Mouse (Mus musculus): ENCODE measurements around the gene Egfem1. TPM values are rescaled to one million over a fixed set of nuclear protein-coding genes. Genes with fewer than 3 reads are reported as not detected.
A peak's percentile ranks its signal among the peaks of the same experiment; 100 is the strongest.

The Egfem1 gene
- polyA plus RNA-seq, 1 experiment from 2014 or later = 3.3 TPM

DNA sequence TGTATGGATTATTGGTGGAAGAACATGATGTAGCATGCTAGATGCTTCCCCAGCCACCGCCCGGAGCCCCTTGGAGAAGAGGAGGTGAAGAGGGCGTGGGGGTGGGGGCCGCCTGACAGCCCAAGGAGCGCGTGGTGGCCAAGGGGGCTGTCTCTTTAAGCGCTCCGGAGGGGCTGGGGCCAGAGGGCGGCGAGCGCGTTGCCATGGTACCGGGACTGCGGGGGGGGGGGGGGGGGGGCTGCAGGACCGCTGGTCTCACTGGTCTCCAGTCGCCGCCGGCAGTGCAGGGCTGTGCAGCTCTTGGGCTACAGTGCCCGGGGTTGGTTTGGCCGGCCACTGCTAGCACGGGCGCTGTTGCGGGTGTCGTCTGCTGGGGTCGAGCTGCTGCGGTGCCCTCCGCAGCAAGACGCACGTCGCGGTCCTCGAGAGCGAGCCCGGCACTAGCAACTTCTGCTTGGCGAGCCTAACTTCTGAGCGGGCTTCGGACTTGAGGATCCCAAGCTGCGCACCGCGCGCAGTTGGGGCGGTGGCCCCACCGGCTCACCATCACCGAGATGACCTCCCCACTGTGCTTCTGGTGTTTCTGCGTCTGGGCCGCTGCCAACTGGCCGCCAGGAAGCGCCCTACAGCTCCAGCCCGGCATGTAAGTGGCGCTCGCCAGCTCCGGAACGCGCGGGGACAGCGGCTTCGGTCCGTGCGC lies 623 bp downstream of the Egfem1 start:
- under 1% methylated on average over 52 of the region's 59 CpGs for WGBS
- H3K36me3 ChIP-seq = no peaks in the 10 kb centered on the region
- H3K4me1 ChIP-seq (replicated peaks) = peaks cover 18% of the 10 kb centered on the region
- no peak overlapping the region for H3K27ac ChIP-seq
- peak overlapping the region; percentile 97 for H3K4me2 ChIP-seq
- peak; percentile 90 for ATAC-seq (ENCODE audit: insufficient number of reproducible peaks, insufficient read depth, low FRiP score, low TSS enrichment, low read depth)
- peak overlapping the region; percentile 55 for H3K4me3 ChIP-seq (replicated peaks)
- H3K27me3 ChIP-seq = peaks cover 62% of the 10 kb centered on the region
- H3K9ac ChIP-seq (replicated peaks) = peak overlapping the region; percentile 44
- no peaks in the 10 kb centered on the region for H3K9me3 ChIP-seq

DNA sequence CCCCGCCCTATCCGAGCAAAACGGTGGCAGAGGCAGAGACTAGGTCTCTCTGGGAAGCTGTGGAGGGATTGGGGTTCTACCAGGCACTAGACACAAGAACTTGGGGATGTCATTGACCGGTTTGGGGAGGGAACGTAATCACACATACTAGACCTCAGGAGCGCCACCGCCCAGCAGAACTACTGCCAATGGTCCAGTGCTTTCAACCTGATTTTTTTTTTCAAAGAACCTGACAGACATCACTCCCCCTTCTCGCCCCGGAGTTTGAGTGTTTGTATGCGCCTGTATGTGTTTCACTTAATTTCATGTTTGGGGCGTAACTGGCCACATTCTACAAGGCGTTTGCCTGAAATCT lies 1.1 kb downstream of the Egfem1 start:
- Histone ChIP-seq H3K9ac (replicated peaks) (peak overlapping the region; percentile 44), H3K27ac (no peak overlapping the region), H3K4me3 (replicated peaks) (peak overlapping the region; percentile 55), H3K27me3 (peaks cover 62% of the 10 kb centered on the region), H3K9me3 (no peaks in the 10 kb centered on the region), H3K4me1 (replicated peaks) (peaks cover 18% of the 10 kb centered on the region), H3K36me3 (no peaks in the 10 kb centered on the region), H3K4me2 (peak overlapping the region; percentile 97)
- ATAC-seq (ENCODE audit: insufficient number of reproducible peaks, insufficient read depth, low FRiP score, low TSS enrichment, low read depth) = no peak
- WGBS = 5% methylated on average over 12 of the region's 12 CpGs

DNA sequence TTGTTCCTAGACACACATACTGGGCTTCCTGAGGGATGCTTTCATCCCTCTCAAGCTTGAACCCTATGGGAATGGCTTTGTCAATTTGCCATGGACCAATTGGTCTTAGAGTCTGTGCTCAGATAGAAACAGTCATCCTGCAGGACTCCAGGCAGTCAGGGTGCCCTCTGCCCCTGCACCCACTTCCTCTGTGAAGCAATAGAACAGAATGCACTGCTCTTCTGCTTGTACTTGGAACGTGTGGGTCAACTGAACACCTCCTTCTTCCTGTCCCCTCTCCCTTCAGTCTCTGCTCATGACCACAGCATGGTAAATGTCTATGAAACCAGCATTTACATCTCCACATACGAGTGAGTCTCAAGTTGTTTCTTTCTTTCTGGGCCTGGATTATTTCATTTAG lies 16.6 kb downstream of the Egfem1 start:
- no peaks in the 10 kb centered on the region for H3K4me1 ChIP-seq (replicated peaks)
- H3K36me3 ChIP-seq = no peaks in the 10 kb centered on the region
- WGBS = 64% methylated on average over 2 of the region's 2 CpGs
- H3K4me2 ChIP-seq = no peak overlapping the region
- H3K9me3 ChIP-seq = no peaks in the 10 kb centered on the region
- H3K27me3 ChIP-seq = no peaks in the 10 kb centered on the region
- H3K27ac ChIP-seq = no peak overlapping the region
- no peak overlapping the region for H3K4me3 ChIP-seq (replicated peaks)
- no peak for ATAC-seq (ENCODE audit: insufficient number of reproducible peaks, insufficient read depth, low FRiP score, low TSS enrichment, low read depth)
- no peak overlapping the region for H3K9ac ChIP-seq (replicated peaks)

DNA sequence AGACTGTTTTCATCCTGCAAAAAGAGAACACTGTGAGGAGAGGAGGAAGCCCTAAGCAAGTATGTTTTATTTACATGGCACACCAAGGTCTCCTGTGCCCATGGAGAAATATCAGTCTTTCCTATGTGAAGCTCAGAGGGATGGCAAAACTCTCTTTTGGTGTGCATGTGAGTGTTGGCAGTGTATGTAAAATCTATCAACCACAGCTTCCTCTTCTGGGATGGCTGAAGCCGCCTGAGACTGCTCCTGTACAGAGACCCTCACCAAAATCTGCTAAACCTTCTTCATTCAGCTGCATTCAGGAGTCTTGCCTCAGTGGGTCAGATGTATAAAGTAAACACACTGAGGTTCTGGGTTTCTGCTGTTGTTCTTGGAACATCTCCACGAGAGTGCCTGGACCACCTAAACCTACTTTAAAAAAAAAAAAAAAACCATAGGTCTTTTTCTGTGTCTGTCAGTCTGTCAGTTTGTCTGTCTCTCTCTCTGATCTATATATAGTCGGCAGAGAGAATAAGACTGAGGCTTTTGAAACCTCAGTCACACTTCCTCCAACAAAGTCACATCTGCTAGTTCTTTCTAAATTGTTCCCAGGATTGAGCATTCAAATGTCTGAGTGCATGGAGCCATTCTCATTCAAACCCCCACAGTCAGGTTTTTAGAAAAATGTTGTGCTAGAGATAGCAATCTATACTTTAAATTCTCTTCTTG lies 24.3 kb downstream of the Egfem1 start:
- Histone ChIP-seq H3K4me1 (replicated peaks) (no peaks in the 10 kb centered on the region), H3K27me3 (no peaks in the 10 kb centered on the region), H3K9me3 (no peaks in the 10 kb centered on the region), H3K4me2 (no peak overlapping the region), H3K9ac (replicated peaks) (no peak overlapping the region), H3K36me3 (no peaks in the 10 kb centered on the region), H3K4me3 (replicated peaks) (no peak overlapping the region), H3K27ac (no peak overlapping the region)
- 84% methylated on average over 3 of the region's 3 CpGs for WGBS
- no peak for ATAC-seq (ENCODE audit: insufficient number of reproducible peaks, insufficient read depth, low FRiP score, low TSS enrichment, low read depth)

DNA sequence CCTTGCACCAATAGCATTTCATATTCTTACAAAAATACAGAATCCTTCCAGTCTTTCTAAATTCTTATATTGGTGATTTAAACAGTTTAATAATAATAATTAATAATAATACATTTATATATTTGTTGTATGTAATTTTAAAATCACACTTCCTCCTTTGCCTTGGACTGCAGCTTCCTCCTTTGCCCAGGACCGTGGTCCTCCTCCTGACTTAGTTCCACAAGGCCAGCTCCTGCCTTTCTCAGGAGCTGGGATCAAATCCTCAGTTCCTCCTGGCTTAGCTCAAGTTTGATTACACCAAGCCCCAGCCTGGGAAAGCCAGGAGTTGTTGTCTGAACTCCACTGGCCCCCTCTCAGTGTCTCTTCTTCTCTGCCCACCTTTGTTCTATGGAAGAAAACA lies 25.3 kb downstream of the Egfem1 start:
- H3K27ac ChIP-seq = no peak overlapping the region
- WGBS = 71% methylated on average over 1 of the region's 1 CpGs
- H3K36me3 ChIP-seq = no peaks in the 10 kb centered on the region
- H3K4me2 ChIP-seq = no peak overlapping the region
- H3K9ac ChIP-seq (replicated peaks) = no peak overlapping the region
- no peaks in the 10 kb centered on the region for H3K4me1 ChIP-seq (replicated peaks)
- ATAC-seq (ENCODE audit: insufficient number of reproducible peaks, insufficient read depth, low FRiP score, low TSS enrichment, low read depth) = no peak
- H3K4me3 ChIP-seq (replicated peaks) = no peak overlapping the region
- H3K27me3 ChIP-seq = no peaks in the 10 kb centered on the region
- H3K9me3 ChIP-seq = no peaks in the 10 kb centered on the region

DNA sequence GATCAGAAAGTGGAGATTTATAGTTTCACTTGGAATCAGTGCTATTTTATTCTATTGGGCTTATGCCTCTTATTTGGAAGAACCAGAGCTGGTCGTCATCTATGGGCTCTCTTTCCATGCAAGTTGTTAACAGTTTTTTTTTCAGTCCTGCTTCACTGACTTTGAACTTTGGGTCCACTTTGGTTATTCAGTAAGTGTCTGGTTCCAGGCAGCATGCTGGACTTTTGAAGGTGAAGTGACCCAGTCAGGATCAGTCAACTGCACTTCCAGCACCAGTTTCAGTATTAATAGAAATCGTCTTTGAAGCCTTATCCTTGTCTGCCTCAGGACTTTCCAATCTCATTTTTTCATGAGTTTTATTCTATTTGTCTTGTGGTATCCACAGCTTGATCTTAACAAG lies 28.5 kb downstream of the Egfem1 start:
- ATAC-seq (ENCODE audit: insufficient number of reproducible peaks, insufficient read depth, low FRiP score, low TSS enrichment, low read depth) = no peak
- Histone ChIP-seq H3K9me3 (no peaks in the 10 kb centered on the region), H3K9ac (replicated peaks) (no peak overlapping the region), H3K4me1 (replicated peaks) (no peaks in the 10 kb centered on the region), H3K4me2 (no peak overlapping the region), H3K27ac (no peak overlapping the region), H3K4me3 (replicated peaks) (no peak overlapping the region), H3K27me3 (no peaks in the 10 kb centered on the region), H3K36me3 (no peaks in the 10 kb centered on the region)
- 82% methylated on average over 2 of the region's 2 CpGs for WGBS

DNA sequence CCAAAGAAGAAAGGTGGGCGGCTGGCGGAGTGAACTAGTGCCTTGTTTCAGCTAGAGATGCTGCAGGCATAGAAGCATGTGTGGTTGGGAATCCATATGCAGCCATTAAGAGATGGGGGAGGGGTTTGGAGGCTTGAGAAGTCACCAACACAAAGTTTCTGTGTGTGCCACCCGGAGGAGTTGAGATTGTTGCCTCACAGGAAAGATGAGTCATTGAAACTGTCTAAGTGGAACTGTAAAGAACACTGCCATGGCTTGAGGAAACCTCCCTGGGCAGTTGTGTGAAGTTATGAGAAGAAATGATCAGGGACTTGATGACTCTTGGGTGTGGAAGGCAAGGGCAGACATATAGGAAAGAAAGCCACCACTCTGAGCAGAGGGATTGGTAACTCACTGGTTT lies 32.7 kb downstream of the Egfem1 start:
- no peaks in the 10 kb centered on the region for H3K4me1 ChIP-seq (replicated peaks)
- WGBS = 85% methylated on average over 3 of the region's 3 CpGs
- H3K9me3 ChIP-seq = no peaks in the 10 kb centered on the region
- H3K27me3 ChIP-seq = no peaks in the 10 kb centered on the region
- H3K4me3 ChIP-seq (replicated peaks) = no peak overlapping the region
- no peak for ATAC-seq (ENCODE audit: insufficient number of reproducible peaks, insufficient read depth, low FRiP score, low TSS enrichment, low read depth)
- H3K27ac ChIP-seq = no peak overlapping the region
- H3K36me3 ChIP-seq = no peaks in the 10 kb centered on the region
- H3K4me2 ChIP-seq = no peak overlapping the region
- no peak overlapping the region for H3K9ac ChIP-seq (replicated peaks)

DNA sequence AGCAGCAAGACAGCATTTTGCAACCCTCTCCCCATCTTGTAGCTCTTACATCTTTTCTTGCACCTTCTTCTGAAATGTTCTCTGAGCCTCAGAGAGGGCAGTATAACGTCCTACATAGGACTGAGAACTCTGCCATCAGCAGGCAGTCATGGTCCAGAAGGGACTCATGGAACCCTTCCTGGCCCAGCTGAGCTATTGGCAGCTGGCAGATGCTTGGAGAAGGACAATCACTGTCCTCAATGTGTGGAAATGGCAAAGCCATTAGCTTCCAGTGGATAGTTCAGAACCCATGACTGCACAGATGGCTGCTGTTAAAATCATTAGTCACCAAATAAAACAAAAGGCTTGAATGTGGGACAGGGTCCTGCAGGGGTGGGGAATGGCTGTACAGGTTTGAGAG lies 35.6 kb downstream of the Egfem1 start:
- WGBS = 28% methylated on average over 1 of the region's 1 CpGs
- no peak overlapping the region for H3K4me2 ChIP-seq
- no peaks in the 10 kb centered on the region for H3K4me1 ChIP-seq (replicated peaks)
- no peaks in the 10 kb centered on the region for H3K9me3 ChIP-seq
- no peaks in the 10 kb centered on the region for H3K27me3 ChIP-seq
- no peak overlapping the region for H3K4me3 ChIP-seq (replicated peaks)
- H3K9ac ChIP-seq (replicated peaks) = no peak overlapping the region
- no peak for ATAC-seq (ENCODE audit: insufficient number of reproducible peaks, insufficient read depth, low FRiP score, low TSS enrichment, low read depth)
- no peak overlapping the region for H3K27ac ChIP-seq
- H3K36me3 ChIP-seq = no peaks in the 10 kb centered on the region

DNA sequence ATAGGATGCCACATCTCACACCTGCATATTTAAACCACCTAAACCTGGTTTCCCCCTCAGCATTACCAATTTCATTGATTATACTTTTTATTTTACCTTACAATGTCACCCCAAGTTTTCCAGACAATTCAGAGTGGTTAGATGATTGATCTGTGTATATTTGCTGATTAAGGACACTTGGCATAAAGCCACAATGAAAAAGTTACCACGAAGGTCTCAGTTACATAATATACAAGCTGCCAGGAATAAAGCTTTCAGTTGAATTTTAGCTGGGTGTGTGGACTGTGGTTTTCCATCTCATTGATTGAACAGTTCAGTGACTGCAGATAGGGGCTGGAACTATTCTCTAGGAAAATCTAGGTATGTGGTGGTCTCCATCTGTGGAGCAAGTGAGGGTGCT lies 40.7 kb downstream of the Egfem1 start:
- no peaks in the 10 kb centered on the region for H3K27me3 ChIP-seq
- H3K9me3 ChIP-seq = no peaks in the 10 kb centered on the region
- no peak overlapping the region for H3K9ac ChIP-seq (replicated peaks)
- no peak overlapping the region for H3K4me2 ChIP-seq
- H3K27ac ChIP-seq = no peak overlapping the region
- H3K4me3 ChIP-seq (replicated peaks) = no peak overlapping the region
- H3K36me3 ChIP-seq = no peaks in the 10 kb centered on the region
- WGBS = 77% methylated on average over 1 of the region's 1 CpGs
- no peaks in the 10 kb centered on the region for H3K4me1 ChIP-seq (replicated peaks)
- no peak for ATAC-seq (ENCODE audit: insufficient number of reproducible peaks, insufficient read depth, low FRiP score, low TSS enrichment, low read depth)

DNA sequence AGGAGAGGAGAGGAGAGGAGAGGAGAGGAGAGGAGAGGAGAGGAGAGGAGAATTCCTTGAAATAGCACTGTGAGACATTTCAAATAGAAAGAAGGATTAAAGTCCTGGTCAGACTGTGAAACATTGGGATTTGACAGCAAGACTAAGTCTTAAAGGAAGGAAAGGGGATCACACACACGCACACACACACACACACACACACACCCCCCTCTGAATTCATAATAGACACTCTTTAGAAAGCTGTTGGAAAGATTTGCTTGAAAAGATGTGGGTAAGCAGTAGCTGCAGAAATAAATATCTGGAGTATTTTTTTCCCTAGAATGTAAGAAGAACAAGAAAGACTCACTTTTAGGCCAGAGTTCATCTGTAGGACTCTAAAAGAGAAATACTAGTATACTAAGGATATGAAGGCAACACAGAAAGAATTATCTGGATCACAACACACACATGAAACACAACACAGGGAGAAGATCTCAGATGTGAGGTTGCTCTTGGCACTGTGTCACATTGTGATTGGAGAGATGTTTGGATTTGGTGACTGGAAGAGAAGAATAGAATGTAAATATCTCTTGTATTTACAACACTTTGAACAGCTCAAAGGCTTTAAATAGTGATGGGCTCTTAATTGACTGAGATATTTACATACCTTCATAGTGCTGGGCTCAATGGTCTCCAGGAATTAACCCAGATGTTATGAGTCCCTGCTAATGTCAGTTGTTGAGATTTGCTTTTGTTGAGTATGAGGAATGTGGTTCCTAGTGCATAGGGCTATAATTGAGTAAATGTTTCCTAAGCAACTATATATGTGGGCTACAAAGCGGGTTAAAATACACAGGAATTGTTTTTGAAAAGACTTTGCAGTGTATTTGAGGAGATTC lies 50.5 kb downstream of the Egfem1 start:
- ATAC-seq (ENCODE audit: insufficient number of reproducible peaks, insufficient read depth, low FRiP score, low TSS enrichment, low read depth) = no peak
- no peak overlapping the region for H3K4me2 ChIP-seq
- peaks cover 5% of the 10 kb centered on the region; the same call in 1 of the 2 replicates for H3K27me3 ChIP-seq
- H3K9me3 ChIP-seq = no peaks in the 10 kb centered on the region
- no peak overlapping the region for H3K9ac ChIP-seq (replicated peaks)
- peaks cover 8% of the 10 kb centered on the region for H3K4me1 ChIP-seq (replicated peaks)
- no peak overlapping the region for H3K4me3 ChIP-seq (replicated peaks)
- WGBS = 89% methylated on average over 2 of the region's 2 CpGs
- H3K36me3 ChIP-seq = no peaks in the 10 kb centered on the region
- H3K27ac ChIP-seq = no peak overlapping the region

DNA sequence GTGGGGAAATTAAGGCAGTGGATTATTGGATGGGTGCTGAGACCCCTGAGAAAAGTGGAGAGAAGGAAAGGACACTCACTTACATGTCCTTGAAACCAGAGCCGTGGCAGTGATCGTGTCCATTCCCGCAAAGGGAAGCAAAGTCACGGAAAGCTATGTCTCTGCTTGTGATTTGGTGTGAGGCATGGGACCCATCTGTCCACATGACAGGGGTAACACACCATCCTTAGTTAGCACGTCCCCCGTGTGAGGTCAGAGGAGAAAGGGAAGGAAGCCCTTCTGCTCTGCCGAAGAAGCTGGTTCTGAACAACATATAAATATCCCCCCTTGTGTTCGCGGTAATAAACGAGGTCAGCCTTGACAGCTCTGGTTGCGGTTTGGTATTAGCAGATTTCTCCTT lies 52.7 kb downstream of the Egfem1 start:
- H3K27me3 ChIP-seq = peaks cover 6% of the 10 kb centered on the region; the same call in 1 of the 2 replicates
- H3K4me1 ChIP-seq (replicated peaks) = peaks cover 8% of the 10 kb centered on the region
- H3K4me3 ChIP-seq (replicated peaks) = no peak overlapping the region
- 42% methylated on average over 11 of the region's 11 CpGs for WGBS
- no peak overlapping the region for H3K9ac ChIP-seq (replicated peaks)
- ATAC-seq (ENCODE audit: insufficient number of reproducible peaks, insufficient read depth, low FRiP score, low TSS enrichment, low read depth) = no peak
- H3K27ac ChIP-seq = no peak overlapping the region
- no peaks in the 10 kb centered on the region for H3K36me3 ChIP-seq
- peak overlapping the region; percentile 38; the same call in 1 of the 2 replicates for H3K4me2 ChIP-seq
- no peaks in the 10 kb centered on the region for H3K9me3 ChIP-seq
